Mouse (Mus musculus) intestine, embryonic 15.5 days (tissue): ENCODE data around the gene Serpina9. TPM values are rescaled to one million over a fixed set of nuclear protein-coding genes. Genes with fewer than 3 reads are reported as not detected.
A peak's percentile ranks its signal among the peaks of the same experiment; 100 is the strongest.

ENCODE experiments used
- ATAC-seq: fragments of 200-750 bp; cut with Nextera tagmentation; 2 replicates; pipeline ENCODE4 v1.8.0; 2017; ENCODE audit warnings: moderate TSS enrichment, moderate library complexity
- H3K27ac ChIP-seq: fragments of 300-500 bp; sonication (generic); 2 replicates; pipeline ENCODE4 v1.5.1; 2015; ENCODE audit warnings: mild to moderate bottlenecking, inconsistent platforms
- H3K27me3 ChIP-seq: fragments of 300-500 bp; sonication (generic); replicated peaks from 2 replicates; pipeline ENCODE4 v1.6.1; 2015; ENCODE audit warnings: inconsistent platforms
- H3K36me3 ChIP-seq: fragments of 300-500 bp; sonication (generic); 2 replicates; pipeline ENCODE4 v1.6.1; 2015; ENCODE audit warnings: inconsistent platforms
- H3K4me1 ChIP-seq: fragments of 300-500 bp; sonication (generic); replicated peaks from 2 replicates; pipeline ENCODE4 v1.6.1; 2015; ENCODE audit warnings: inconsistent platforms
- H3K4me2 ChIP-seq: fragments of 300-500 bp; sonication (generic); replicated peaks from 2 replicates; pipeline ENCODE4 v1.6.1; 2015; ENCODE audit warnings: mild to moderate bottlenecking, inconsistent platforms
- H3K4me3 ChIP-seq: fragments of 300-500 bp; sonication (generic); replicated peaks from 2 replicates; pipeline ENCODE4 v1.5.1; 2015; ENCODE audit warnings: inconsistent platforms
- H3K9ac ChIP-seq: fragments of 300-500 bp; sonication (generic); 2 replicates; pipeline ENCODE4 v1.6.1; 2015; ENCODE audit warnings: inconsistent platforms
- H3K9me3 ChIP-seq: fragments of 300-500 bp; sonication (generic); 2 replicates; pipeline ENCODE4 v1.6.1; 2016; ENCODE audit warnings: inconsistent platforms
- WGBS: fragments of 180-500 bp; shearing (Covaris S2); methylation state at CpG from one replicate; pipeline ENCODE4 v1.1.7; 2015; 5-methylcytosine and 5-hydroxymethylcytosine counted together
- polyA plus RNA-seq: library from polyadenylated mRNA; unstranded; fragments of >200 nt; fragmentation: Nextera tagmentation; extraction: Ambion mirVana; gene quantifications from 2 replicates; pipeline ENCODE4 v1.2.1, GENCODE M21; 2015

The Serpina9 gene
- polyA plus RNA-seq, 1 experiment from 2014 or later: not detected

GRCm38 (mm10) chr12:104029986-104030385 is 16.4 kb upstream of the Serpina9 start:
- no peaks in the 10 kb centered on the region for H3K36me3 ChIP-seq
- no peak overlapping the region for H3K4me3 ChIP-seq
- no peaks in the 10 kb centered on the region for H3K27me3 ChIP-seq
- no peaks in the 10 kb centered on the region for H3K9me3 ChIP-seq
- 43% methylated on average over 8 of the region's 8 CpGs for WGBS
- H3K4me2 ChIP-seq: no peak overlapping the region
- no peaks in the 10 kb centered on the region for H3K4me1 ChIP-seq
- ATAC-seq: no peak
- H3K9ac ChIP-seq: no peak overlapping the region
- H3K27ac ChIP-seq: no peak overlapping the region

- ATAC-seq: no peak
- H3K27ac ChIP-seq: no peak overlapping the region
- 73% methylated on average over 3 of the region's 3 CpGs for WGBS
- H3K9me3 ChIP-seq: no peaks in the 10 kb centered on the region
- H3K27me3 ChIP-seq: no peaks in the 10 kb centered on the region
- H3K4me1 ChIP-seq: no peaks in the 10 kb centered on the region
- H3K4me3 ChIP-seq: no peak overlapping the region
- no peaks in the 10 kb centered on the region for H3K36me3 ChIP-seq
- no peak overlapping the region for H3K9ac ChIP-seq
- no peak overlapping the region for H3K4me2 ChIP-seq
Observed at GRCm38 (mm10) chr12:104015280-104015679, 1.7 kb upstream of the Serpina9 start.

- Histone ChIP-seq H3K9ac (no peak overlapping the region), H3K36me3 (no peaks in the 10 kb centered on the region), H3K4me3 (no peak overlapping the region), H3K9me3 (0 out of 2 replicates have a peak, but pooled peaks cover 3% of the 10 kb centered on the region), H3K27me3 (no peaks in the 10 kb centered on the region), H3K27ac (no peak overlapping the region), H3K4me2 (no peak overlapping the region), H3K4me1 (peaks cover 3% of the 10 kb centered on the region; the same call in 1 of the 2 replicates)
- WGBS: 83% methylated on average over 5 of the region's 5 CpGs
- no peak for ATAC-seq
Observed at GRCm38 (mm10) chr12:104004689-104005088, 8.9 kb downstream of the Serpina9 start.

GRCm38 (mm10) chr12:104003238-104003612 is 10.3 kb downstream of the Serpina9 start:
- H3K4me2 ChIP-seq: no peak overlapping the region
- H3K9me3 ChIP-seq: 0 out of 2 replicates have a peak, but pooled peaks cover 3% of the 10 kb centered on the region
- H3K27me3 ChIP-seq: no peaks in the 10 kb centered on the region
- H3K4me3 ChIP-seq: no peak overlapping the region
- H3K9ac ChIP-seq: no peak overlapping the region
- no peak overlapping the region for H3K27ac ChIP-seq
- peaks cover 3% of the 10 kb centered on the region; the same call in 1 of the 2 replicates for H3K4me1 ChIP-seq
- WGBS: 40% methylated on average over 4 of the region's 4 CpGs
- no peaks in the 10 kb centered on the region for H3K36me3 ChIP-seq
- ATAC-seq: no peak

GRCm38 (mm10) chr12:104002569-104003237 is 10.9 kb downstream of the Serpina9 start:
- peak; percentile 45; the same call in 1 of the 2 replicates for ATAC-seq
- H3K4me2 ChIP-seq: no peak overlapping the region
- H3K9me3 ChIP-seq: 0 out of 2 replicates have a peak, but pooled peaks cover 3% of the 10 kb centered on the region
- H3K4me3 ChIP-seq: no peak overlapping the region
- no peak overlapping the region for H3K9ac ChIP-seq
- H3K27me3 ChIP-seq: no peaks in the 10 kb centered on the region
- no peak overlapping the region for H3K27ac ChIP-seq
- H3K36me3 ChIP-seq: no peaks in the 10 kb centered on the region
- H3K4me1 ChIP-seq: peaks cover 3% of the 10 kb centered on the region; the same call in 1 of the 2 replicates
- 48% methylated on average over 10 of the region's 10 CpGs for WGBS

GRCm38 (mm10) chr12:104000594-104000993 is 13.0 kb downstream of the Serpina9 start:
- H3K4me3 ChIP-seq: no peak overlapping the region
- no peak for ATAC-seq
- no peak overlapping the region for H3K9ac ChIP-seq
- H3K27ac ChIP-seq: no peak overlapping the region
- H3K27me3 ChIP-seq: no peaks in the 10 kb centered on the region
- peaks cover 3% of the 10 kb centered on the region; the same call in 1 of the 2 replicates for H3K4me1 ChIP-seq
- no peaks in the 10 kb centered on the region for H3K36me3 ChIP-seq
- 0 out of 2 replicates have a peak, but pooled peaks cover 3% of the 10 kb centered on the region for H3K9me3 ChIP-seq
- 90% methylated on average over 3 of the region's 3 CpGs for WGBS
- no peak overlapping the region for H3K4me2 ChIP-seq

GRCm38 (mm10) chr12:103999611-104000010 is 13.9 kb downstream of the Serpina9 start:
- Histone ChIP-seq H3K27ac (no peak overlapping the region), H3K4me3 (no peak overlapping the region), H3K4me1 (peaks cover 3% of the 10 kb centered on the region; the same call in 1 of the 2 replicates), H3K9me3 (0 out of 2 replicates have a peak, but pooled peaks cover 1% of the 10 kb centered on the region), H3K9ac (no peak overlapping the region), H3K27me3 (no peaks in the 10 kb centered on the region), H3K4me2 (no peak overlapping the region), H3K36me3 (no peaks in the 10 kb centered on the region)
- 84% methylated on average over 8 of the region's 8 CpGs for WGBS
- no peak for ATAC-seq

GRCm38 (mm10) chr12:103996513-103996912 is 17.0 kb downstream of the Serpina9 start:
- H3K27ac ChIP-seq: no peak overlapping the region
- no peak overlapping the region for H3K9ac ChIP-seq
- no peak for ATAC-seq
- no peaks in the 10 kb centered on the region for H3K36me3 ChIP-seq
- H3K4me3 ChIP-seq: no peak overlapping the region
- no peaks in the 10 kb centered on the region for H3K9me3 ChIP-seq
- no peak overlapping the region for H3K4me2 ChIP-seq
- 67% methylated on average over 2 of the region's 2 CpGs for WGBS
- H3K4me1 ChIP-seq: no peaks in the 10 kb centered on the region
- H3K27me3 ChIP-seq: no peaks in the 10 kb centered on the region

- H3K4me3 ChIP-seq: no peak overlapping the region
- ATAC-seq: 0 out of 2 replicates have a peak, but pooled peaks have one; percentile 44
Observed at GRCm38 (mm10) chr12:103995292-103996072, 18.1 kb downstream of the Serpina9 start.

GRCm38 (mm10) chr12:103992945-103993344 is 20.6 kb downstream of the Serpina9 start:
- WGBS: 69% methylated on average over 7 of the region's 7 CpGs
- H3K27ac ChIP-seq: no peak overlapping the region
- no peak overlapping the region for H3K9ac ChIP-seq

More at GRCm38 (mm10) chr12:103995292-103996072, 18.1 kb downstream of the Serpina9 start:
- Histone ChIP-seq H3K4me1 (no peaks in the 10 kb centered on the region), H3K4me2 (no peak overlapping the region), H3K9ac (no peak overlapping the region), H3K9me3 (no peaks in the 10 kb centered on the region), H3K27ac (no peak overlapping the region), H3K36me3 (no peaks in the 10 kb centered on the region), H3K27me3 (no peaks in the 10 kb centered on the region)
- 43% methylated on average over 5 of the region's 5 CpGs for WGBS

GRCm38 (mm10) chr12:103989857-103990256 is 23.7 kb downstream of the Serpina9 start, which contains the start of gene Serpina11:
Gene Serpina11, minus strand, starts transcription at chr12:103989957.
- Histone ChIP-seq H3K4me2 (no peak within 1 kb of the TSS; the same call in 1 of the 2 replicates), H3K9ac (no peak within 1 kb of the TSS), H3K36me3 (no peaks in the 10 kb centered on the region), H3K9me3 (no peaks in the 10 kb centered on the region), H3K27ac (no peak within 1 kb of the TSS), H3K4me1 (no peaks in the 10 kb centered on the region), H3K4me3 (no peak within 1 kb of the TSS), H3K27me3 (no peaks in the 10 kb centered on the region)
- ATAC-seq: no peak
- WGBS: 85% methylated on average over 6 of the region's 6 CpGs

More at GRCm38 (mm10) chr12:103992945-103993344, 20.6 kb downstream of the Serpina9 start:
- Histone ChIP-seq H3K4me2 (no peak overlapping the region), H3K4me1 (no peaks in the 10 kb centered on the region), H3K4me3 (no peak overlapping the region), H3K36me3 (no peaks in the 10 kb centered on the region), H3K27me3 (no peaks in the 10 kb centered on the region), H3K9me3 (no peaks in the 10 kb centered on the region)
- ATAC-seq: no peak

GRCm38 (mm10) chr12:103989514-103989767 is 24.1 kb downstream of the Serpina9 start:
- Histone ChIP-seq H3K4me1 (no peaks in the 10 kb centered on the region), H3K9ac (no peak overlapping the region), H3K9me3 (no peaks in the 10 kb centered on the region), H3K27ac (no peak overlapping the region), H3K27me3 (no peaks in the 10 kb centered on the region), H3K4me2 (no peak overlapping the region), H3K4me3 (no peak overlapping the region), H3K36me3 (no peaks in the 10 kb centered on the region)
- 52% methylated on average over 2 of the region's 2 CpGs for WGBS
- no peak for ATAC-seq
